Mouse (Mus musculus): ENCODE results near the gene Lima1. TPM values are rescaled to one million over a fixed set of nuclear protein-coding genes. Genes with fewer than 3 reads are reported as not detected.

Gene Lima1
- polyA plus RNA-seq, 2 experiments from 2014 or later: 3.0 to 3.6 TPM

GRCm38 (mm10) chr15:99731678-99732077 is 143.6 kb downstream of the Lima1 start:
- ATAC-seq: no peak

- ATAC-seq: no peak
These were observed 144.1 kb downstream of the Lima1 start for GRCm38 (mm10) chr15:99731167-99731566.

- ATAC-seq: no peak
These were observed 146.0 kb downstream of the Lima1 start for GRCm38 (mm10) chr15:99729056-99729783.

Other genes starting within 250 kb of the Lima1 start
- 10 to 100 TPM; 17.6 to 18.2 TPM for gene Racgap1, start 223.8 kb downstream of the Lima1 start, polyA plus RNA-seq (2017; shearing (Covaris generic))
- under 1 TPM in 1 of 2 experiments, not detected in 1; 0.52 TPM for gene Asic1, start 205.1 kb downstream of the Lima1 start, polyA plus RNA-seq (2017; shearing (Covaris generic))
- 10 to 100 TPM; 10.0 to 14.8 TPM for gene Smarcd1, start 173.3 kb downstream of the Lima1 start, polyA plus RNA-seq (2017; shearing (Covaris generic))
- gene Gm17349, start 170.0 kb downstream of the Lima1 start, polyA plus RNA-seq (2017; shearing (Covaris generic)): not detected
- under 1 TPM in 1 of 2 experiments, not detected in 1; 0.41 TPM for gene Gpd1, start 157.9 kb downstream of the Lima1 start, polyA plus RNA-seq (2017; shearing (Covaris generic))
- 100 to 1,000 TPM; 139 to 168 TPM for gene Cox14, start 149.8 kb downstream of the Lima1 start, polyA plus RNA-seq (2017; shearing (Covaris generic))
- gene Cers5, start 102.6 kb downstream of the Lima1 start, polyA plus RNA-seq (2017; shearing (Covaris generic)): 10 to 100 TPM; 54.4 to 64.6 TPM
- not detected for gene Fam186a, start 91.6 kb upstream of the Lima1 start, polyA plus RNA-seq (2017; shearing (Covaris generic))
- 10 to 100 TPM; 37.0 to 47.8 TPM for gene Larp4, start 94.6 kb upstream of the Lima1 start, polyA plus RNA-seq (2017; shearing (Covaris generic))
- gene Dip2b, start 163.2 kb upstream of the Lima1 start, polyA plus RNA-seq (2017; shearing (Covaris generic)): 10 to 100 TPM; 14.8 to 17.1 TPM

Data from CD4-positive, CD25-positive, alpha-beta regulatory T cell, adult 4 months (primary cell).